Comparison of ENCODE assay signal across 19 mouse cellular contexts in the genomic region with DNA sequence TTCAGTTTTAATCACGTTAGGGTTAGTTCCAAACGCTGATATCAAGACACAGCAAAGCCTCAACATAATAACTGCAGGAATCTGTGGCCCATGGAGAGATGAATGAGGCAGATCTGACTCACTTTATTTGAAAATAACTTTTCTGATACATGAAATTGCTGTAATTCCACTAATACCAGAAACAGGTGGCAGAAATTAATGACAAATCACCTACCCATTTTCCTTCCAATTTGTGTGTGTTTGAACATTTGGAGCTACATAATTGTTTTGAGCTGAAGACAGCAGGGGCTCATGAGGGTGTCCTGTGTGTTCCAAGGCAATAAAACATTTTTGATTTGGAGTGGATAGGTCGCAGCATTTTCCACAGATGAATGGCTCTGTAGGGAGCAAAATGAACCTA.
"Had no signal": no experiment of that assay in that cellular context is flagged by ENCODE, and none has a peak within 500 bp of the region (broad histone marks: within the 10 kb centered on the region; RNA-seq: fewer than 3 reads in every experiment).

No protein-coding gene starts in this region.

- H3K27ac ChIP-seq: lung, embryonic 15.5 days; macrophage; midbrain, embryonic 13.5 days; neural tube, embryonic 13.5 days; neural tube, embryonic 15.5 days had no signal

- DNase-seq: liver, postnatal 0 days; lung, adult 2 months; lung, postnatal 14 days; lung, postnatal 36 days; retina, postnatal 1 day; right cerebral cortex, adult 18-20 months; right cerebral cortex, postnatal 25 days; right cerebral cortex, postnatal 4 days; spleen, adult 18-20 months; thymus, adult 18-20 months; thymus, postnatal 14 days; thymus, postnatal 36 days had no signal

- H3K4me3 ChIP-seq: lung, embryonic 15.5 days; megakaryocyte, embryonic 14.5 days; midbrain, embryonic 13.5 days; myocyte; neural tube, embryonic 13.5 days; neural tube, embryonic 15.5 days had no signal
